Mouse (Mus musculus) lung, embryonic 15.5 days (tissue): ENCODE measurements around the gene Spag9. TPM values are rescaled to one million over a fixed set of nuclear protein-coding genes. Genes with fewer than 3 reads are reported as not detected.
A peak's percentile ranks its signal among the peaks of the same experiment; 100 is the strongest.

Source experiments
- ATAC-seq: fragments of 200-750 bp; cut with Nextera tagmentation; 2 replicates; pipeline ENCODE4 v1.8.0; 2017; ENCODE audit warnings: moderate number of reproducible peaks, borderline replicate concordance; ENCODE audit not compliant: low FRiP score, low TSS enrichment; ENCODE audit errors: extremely low read depth
- H3K27ac ChIP-seq: fragments of 300-500 bp; sonication (generic); 2 replicates; pipeline ENCODE4 v1.5.1; 2015; ENCODE audit warnings: moderate library complexity, mild to moderate bottlenecking, inconsistent platforms
- H3K27me3 ChIP-seq: fragments of 300-500 bp; sonication (generic); 2 replicates; pipeline ENCODE4 v1.6.1; 2015; ENCODE audit warnings: inconsistent platforms
- H3K36me3 ChIP-seq: fragments of 300-500 bp; sonication (generic); 2 replicates; pipeline ENCODE4 v1.6.1; 2015; ENCODE audit warnings: inconsistent platforms
- H3K4me1 ChIP-seq: fragments of 300-500 bp; sonication (generic); 2 replicates; pipeline ENCODE4 v1.6.1; 2015; ENCODE audit warnings: inconsistent platforms
- H3K4me2 ChIP-seq: fragments of 300-500 bp; sonication (generic); 2 replicates; pipeline ENCODE4 v1.6.1; 2015; ENCODE audit warnings: inconsistent platforms, mild to moderate bottlenecking, moderate library complexity
- H3K4me3 ChIP-seq: fragments of 300-500 bp; sonication (generic); 2 replicates; pipeline ENCODE4 v1.5.1; 2015; ENCODE audit warnings: mild to moderate bottlenecking, inconsistent platforms
- H3K9ac ChIP-seq: fragments of 300-500 bp; sonication (generic); 2 replicates; pipeline ENCODE4 v1.6.1; 2015; ENCODE audit warnings: inconsistent platforms
- H3K9me3 ChIP-seq: fragments of 300-500 bp; sonication (generic); 2 replicates; pipeline ENCODE4 v1.6.1; 2016; ENCODE audit warnings: inconsistent platforms
- WGBS: fragments of 180-500 bp; shearing (Covaris S2); methylation state at CpG from one replicate; pipeline ENCODE4 v1.1.7; 2015; 5-methylcytosine and 5-hydroxymethylcytosine counted together
- polyA plus RNA-seq: library from polyadenylated mRNA; unstranded; fragments of >200 nt; fragmentation: Nextera tagmentation; extraction: Ambion mirVana; gene quantifications from 2 replicates; pipeline ENCODE4 v1.2.1, GENCODE M21; 2015

The Spag9 gene
- polyA plus RNA-seq, 1 experiment from 2014 or later = 39.4 TPM

GRCm38 (mm10) chr11:94137326-94138061 lies 141.6 kb downstream of the Spag9 start:
- no peak overlapping the region for H3K4me2 ChIP-seq
- H3K27ac ChIP-seq = peak overlapping the region; percentile 63
- no peaks in the 10 kb centered on the region for H3K27me3 ChIP-seq
- no peaks in the 10 kb centered on the region for H3K9me3 ChIP-seq
- 59% methylated on average over 14 of the region's 14 CpGs for WGBS
- no peak overlapping the region for H3K9ac ChIP-seq
- no peak for ATAC-seq
- no peak overlapping the region for H3K4me3 ChIP-seq
- peaks cover 45% of the 10 kb centered on the region for H3K4me1 ChIP-seq
- H3K36me3 ChIP-seq = no peaks in the 10 kb centered on the region

- Histone ChIP-seq H3K4me2 (no peak overlapping the region), H3K36me3 (no peaks in the 10 kb centered on the region), H3K27me3 (no peaks in the 10 kb centered on the region), H3K9ac (no peak overlapping the region), H3K9me3 (no peaks in the 10 kb centered on the region), H3K27ac (peak overlapping the region; percentile 47; the same call in 1 of the 2 replicates), H3K4me1 (peaks cover 39% of the 10 kb centered on the region), H3K4me3 (no peak overlapping the region)
- WGBS = 39% methylated on average over 24 of the region's 24 CpGs
- no peak for ATAC-seq
Observed at GRCm38 (mm10) chr11:94138411-94139231, 142.7 kb downstream of the Spag9 start.

GRCm38 (mm10) chr11:94139232-94139620 lies 143.3 kb downstream of the Spag9 start:
- Histone ChIP-seq H3K4me2 (no peak overlapping the region), H3K27me3 (no peaks in the 10 kb centered on the region), H3K9ac (no peak overlapping the region), H3K4me3 (no peak overlapping the region), H3K4me1 (peaks cover 33% of the 10 kb centered on the region), H3K9me3 (no peaks in the 10 kb centered on the region), H3K36me3 (no peaks in the 10 kb centered on the region), H3K27ac (no peak overlapping the region)
- no peak for ATAC-seq
- 85% methylated on average over 5 of the region's 5 CpGs for WGBS

- WGBS = 80% methylated on average over 3 of the region's 3 CpGs
- Histone ChIP-seq H3K4me3 (no peak overlapping the region), H3K4me2 (no peak overlapping the region), H3K4me1 (peaks cover 24% of the 10 kb centered on the region), H3K9me3 (no peaks in the 10 kb centered on the region), H3K27ac (no peak overlapping the region), H3K27me3 (no peaks in the 10 kb centered on the region), H3K36me3 (no peaks in the 10 kb centered on the region), H3K9ac (no peak overlapping the region)
- no peak for ATAC-seq
Observed at GRCm38 (mm10) chr11:94140540-94140939, 144.6 kb downstream of the Spag9 start.

GRCm38 (mm10) chr11:94141564-94141963 lies 145.7 kb downstream of the Spag9 start:
- Histone ChIP-seq H3K4me2 (no peak overlapping the region), H3K9ac (no peak overlapping the region), H3K27ac (no peak overlapping the region), H3K9me3 (no peaks in the 10 kb centered on the region), H3K36me3 (no peaks in the 10 kb centered on the region), H3K27me3 (no peaks in the 10 kb centered on the region), H3K4me3 (no peak overlapping the region), H3K4me1 (peaks cover 23% of the 10 kb centered on the region)
- ATAC-seq = no peak
- WGBS = 48% methylated on average over 3 of the region's 3 CpGs

GRCm38 (mm10) chr11:94143336-94143735 lies 147.4 kb downstream of the Spag9 start:
- H3K27me3 ChIP-seq = no peaks in the 10 kb centered on the region
- no peak overlapping the region for H3K27ac ChIP-seq
- H3K9me3 ChIP-seq = no peaks in the 10 kb centered on the region
- H3K4me3 ChIP-seq = no peak overlapping the region
- no peak overlapping the region for H3K9ac ChIP-seq
- H3K4me2 ChIP-seq = no peak overlapping the region
- 59% methylated on average over 2 of the region's 2 CpGs for WGBS
- ATAC-seq = no peak
- H3K4me1 ChIP-seq = peaks cover 6% of the 10 kb centered on the region
- no peaks in the 10 kb centered on the region for H3K36me3 ChIP-seq

GRCm38 (mm10) chr11:94144771-94145539 lies 149.1 kb downstream of the Spag9 start:
- Histone ChIP-seq H3K4me3 (no peak overlapping the region), H3K36me3 (no peaks in the 10 kb centered on the region), H3K4me2 (no peak overlapping the region), H3K27ac (peak overlapping the region; percentile 30), H3K4me1 (peaks cover 8% of the 10 kb centered on the region), H3K27me3 (peaks cover 3% of the 10 kb centered on the region), H3K9me3 (no peaks in the 10 kb centered on the region), H3K9ac (no peak overlapping the region)
- ATAC-seq = 0 out of 2 replicates have a peak, but pooled peaks have one; percentile 9
- 54% methylated on average over 11 of the region's 11 CpGs for WGBS

GRCm38 (mm10) chr11:94146049-94146605 lies 150.2 kb downstream of the Spag9 start:
- no peak overlapping the region for H3K27ac ChIP-seq
- H3K4me3 ChIP-seq = no peak overlapping the region
- H3K9ac ChIP-seq = no peak overlapping the region
- ATAC-seq = no peak
- no peak overlapping the region for H3K4me2 ChIP-seq
- no peaks in the 10 kb centered on the region for H3K36me3 ChIP-seq
- 88% methylated on average over 14 of the region's 14 CpGs for WGBS
- no peaks in the 10 kb centered on the region for H3K9me3 ChIP-seq
- H3K4me1 ChIP-seq = peaks cover 8% of the 10 kb centered on the region
- H3K27me3 ChIP-seq = peaks cover 9% of the 10 kb centered on the region

- WGBS = 74% methylated on average over 11 of the region's 11 CpGs
Observed at GRCm38 (mm10) chr11:94146733-94147485, 151.0 kb downstream of the Spag9 start.

GRCm38 (mm10) chr11:94148105-94148696 lies 152.3 kb downstream of the Spag9 start:
- no peaks in the 10 kb centered on the region for H3K9me3 ChIP-seq
- H3K9ac ChIP-seq = no peak overlapping the region
- no peak overlapping the region; the same call in 1 of the 2 replicates for H3K4me2 ChIP-seq
- H3K4me3 ChIP-seq = no peak overlapping the region
- H3K36me3 ChIP-seq = no peaks in the 10 kb centered on the region
- 50% methylated on average over 12 of the region's 12 CpGs for WGBS
- peaks cover 13% of the 10 kb centered on the region for H3K27me3 ChIP-seq
- peaks cover 8% of the 10 kb centered on the region for H3K4me1 ChIP-seq
- no peak overlapping the region for H3K27ac ChIP-seq
- ATAC-seq = no peak

More at GRCm38 (mm10) chr11:94146733-94147485, 151.0 kb downstream of the Spag9 start:
- no peaks in the 10 kb centered on the region for H3K9me3 ChIP-seq
- no peak for ATAC-seq
- H3K36me3 ChIP-seq = no peaks in the 10 kb centered on the region
- no peak overlapping the region for H3K4me2 ChIP-seq
- H3K4me1 ChIP-seq = peaks cover 8% of the 10 kb centered on the region
- no peak overlapping the region for H3K27ac ChIP-seq
- H3K9ac ChIP-seq = no peak overlapping the region
- peaks cover 13% of the 10 kb centered on the region for H3K27me3 ChIP-seq
- no peak overlapping the region for H3K4me3 ChIP-seq
